Mouse (Mus musculus) ES-Bruce4 (cell line): ENCODE data around the gene Xntrpc. TPM values are rescaled to one million over a fixed set of nuclear protein-coding genes. Genes with fewer than 3 reads are reported as not detected.
"Not testable (repeated sequence)": the region's sequence is repeated elsewhere in the genome, so short reads cannot be mapped to it uniquely, and the experiment has no call there.

Experiments
- H3K27ac ChIP-seq: 2 replicates; pipeline ENCODE4 v1.5.1; 2012; ENCODE audit warnings: low read length, inconsistent platforms; ENCODE audit not compliant: insufficient read depth
- H3K27me3 ChIP-seq: 2 replicates; pipeline ENCODE4 v1.6.1; 2012; ENCODE audit warnings: mild to moderate bottlenecking, low read length, inconsistent platforms; ENCODE audit not compliant: control insufficient read depth, poor library complexity, insufficient read depth, severe bottlenecking
- H3K36me3 ChIP-seq: 2 replicates; pipeline ENCODE4 v1.6.1; 2012; ENCODE audit warnings: inconsistent platforms, mild to moderate bottlenecking, low read length, moderate library complexity; ENCODE audit not compliant: control insufficient read depth, poor library complexity, insufficient read depth, severe bottlenecking
- H3K4me1 ChIP-seq: one replicate; pipeline ENCODE4 v1.8.1; 2011; ENCODE audit warnings: low read length; ENCODE audit not compliant: control insufficient read depth, insufficient read depth
- H3K4me3 ChIP-seq: 2 replicates; pipeline ENCODE4 v1.5.1; 2011; ENCODE audit warnings: low read depth, mild to moderate bottlenecking, low read length
- H3K9ac ChIP-seq: 2 replicates; pipeline ENCODE4 v1.6.1; 2012; ENCODE audit warnings: low read depth, mild to moderate bottlenecking, inconsistent platforms; ENCODE audit not compliant: poor library complexity, severe bottlenecking
- H3K9me3 ChIP-seq: replicated peaks from 2 replicates; pipeline ENCODE4 v1.6.1; 2012; ENCODE audit warnings: mild to moderate bottlenecking, low read length, inconsistent platforms; ENCODE audit not compliant: control insufficient read depth, poor library complexity, insufficient read depth, severe bottlenecking
- CTCF ChIP-seq: IDR thresholded peaks from one replicate; pipeline ENCODE4 v1.8.1; 2011; ENCODE audit warnings: low read depth, low read length
- EP300 ChIP-seq: IDR thresholded peaks from 2 replicates; pipeline ENCODE4 v1.6.1; 2011; ENCODE audit warnings: low read depth, low read length; ENCODE audit not compliant: insufficient read depth
- POLR2A ChIP-seq: IDR thresholded peaks from one replicate; pipeline ENCODE4 v1.8.1; 2011; ENCODE audit warnings: low read length; ENCODE audit not compliant: insufficient read depth
- polyA plus RNA-seq: library from polyadenylated mRNA; stranded (reverse); fragments of >200 nt; gene quantifications from 2 replicates; pipeline ENCODE4 v1.2.4, GENCODE M21; 2011; ENCODE audit warnings: low read depth; ENCODE audit not compliant: missing spikeins, insufficient read depth, insufficient read length

Xntrpc gene
- polyA plus RNA-seq, 1 experiment = 0.76 TPM

DNA sequence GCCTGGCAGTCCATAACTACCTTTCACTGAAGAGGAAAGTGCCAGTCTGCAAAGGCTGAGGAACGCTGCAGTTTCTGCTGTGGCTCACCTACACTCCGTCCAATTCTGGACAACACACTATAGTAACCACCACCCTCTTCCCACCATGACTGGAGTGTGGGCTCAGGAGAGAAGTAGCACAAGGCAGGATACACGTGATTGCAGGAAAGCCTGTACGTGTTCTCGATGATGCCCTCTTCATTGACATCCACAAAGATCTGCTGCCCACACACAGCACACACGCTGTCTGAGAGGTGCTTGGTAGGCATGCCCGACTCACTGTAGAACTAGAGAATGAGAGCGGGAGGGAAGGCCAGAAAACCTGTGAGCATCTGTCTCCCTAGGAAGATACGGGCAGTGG, 41.7 kb upstream of the Xntrpc start:
- Histone ChIP-seq H3K4me1 (no peaks in the 10 kb centered on the region), H3K9ac (no peak overlapping the region), H3K36me3 (peaks cover 20% of the 10 kb centered on the region; the same call in 1 of the 2 replicates), H3K27me3 (no peaks in the 10 kb centered on the region), H3K27ac (no peak overlapping the region), H3K4me3 (no peak overlapping the region), H3K9me3 (no peaks in the 10 kb centered on the region)
- TF ChIP-seq POLR2A = no peak
- TF ChIP-seq CTCF = no peak
- no peak for TF ChIP-seq EP300

GRCm38 (mm10) chr7:102025187-102026119, 40.1 kb upstream of the Xntrpc start:
- Histone ChIP-seq H3K4me1 (no peaks in the 10 kb centered on the region), H3K9ac (no peak overlapping the region), H3K36me3 (peaks cover 18% of the 10 kb centered on the region), H3K27me3 (no peaks in the 10 kb centered on the region), H3K4me3 (no peak overlapping the region), H3K9me3 (no peaks in the 10 kb centered on the region), H3K27ac (no peak overlapping the region)
- TF ChIP-seq EP300 = no peak

- Histone ChIP-seq H3K9ac (no peak overlapping the region), H3K27ac (no peak overlapping the region), H3K36me3 (peaks cover 45% of the 10 kb centered on the region), H3K4me1 (no peaks in the 10 kb centered on the region), H3K27me3 (no peaks in the 10 kb centered on the region), H3K9me3 (no peaks in the 10 kb centered on the region), H3K4me3 (no peak overlapping the region)
- TF ChIP-seq POLR2A (no peak), CTCF (no peak), EP300 (no peak)
Observed at GRCm38 (mm10) chr7:102034904-102035303, 30.6 kb upstream of the Xntrpc start.

GRCm38 (mm10) chr7:102035534-102035933, 30.0 kb upstream of the Xntrpc start:
- Histone ChIP-seq H3K27me3 (no peaks in the 10 kb centered on the region), H3K27ac (no peak overlapping the region), H3K4me1 (no peaks in the 10 kb centered on the region), H3K9ac (no peak overlapping the region), H3K9me3 (no peaks in the 10 kb centered on the region), H3K36me3 (peaks cover 45% of the 10 kb centered on the region), H3K4me3 (no peak overlapping the region)
- TF ChIP-seq EP300 (no peak), CTCF (no peak), POLR2A (no peak)

GRCm38 (mm10) chr7:102037318-102037717, 28.2 kb upstream of the Xntrpc start:
- Histone ChIP-seq H3K27ac (no peak overlapping the region), H3K27me3 (no peaks in the 10 kb centered on the region), H3K9me3 (no peaks in the 10 kb centered on the region), H3K9ac (no peak overlapping the region), H3K4me1 (no peaks in the 10 kb centered on the region), H3K36me3 (peaks cover 42% of the 10 kb centered on the region), H3K4me3 (no peak overlapping the region)
- no peak for TF ChIP-seq POLR2A
- TF ChIP-seq CTCF = no peak
- TF ChIP-seq EP300 = no peak

DNA sequence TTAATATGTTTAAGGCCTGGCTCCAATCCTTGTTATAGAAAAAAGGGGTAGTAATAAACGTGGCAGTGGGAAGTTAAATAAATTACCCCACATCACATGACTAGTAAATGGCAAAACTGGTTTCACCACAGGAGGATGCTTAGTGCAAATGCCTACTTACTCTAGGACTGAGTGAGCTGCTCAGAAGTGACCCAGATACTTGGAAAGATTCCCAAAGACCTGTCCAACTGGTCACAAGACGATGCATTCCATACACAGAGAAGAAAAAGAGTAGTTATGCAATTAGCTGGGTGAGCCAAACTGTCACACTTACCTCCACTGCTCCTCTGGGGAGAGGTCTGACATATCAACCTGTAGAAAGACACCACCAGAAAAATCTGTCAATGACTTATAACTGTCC, 23.2 kb upstream of the Xntrpc start:
- Histone ChIP-seq H3K27me3 (no peaks in the 10 kb centered on the region), H3K4me3 (no peak overlapping the region), H3K27ac (no peak overlapping the region), H3K36me3 (peaks cover 24% of the 10 kb centered on the region), H3K9ac (no peak overlapping the region), H3K9me3 (no peaks in the 10 kb centered on the region), H3K4me1 (no peaks in the 10 kb centered on the region)
- no peak for TF ChIP-seq EP300
- no peak for TF ChIP-seq CTCF
- no peak for TF ChIP-seq POLR2A

DNA sequence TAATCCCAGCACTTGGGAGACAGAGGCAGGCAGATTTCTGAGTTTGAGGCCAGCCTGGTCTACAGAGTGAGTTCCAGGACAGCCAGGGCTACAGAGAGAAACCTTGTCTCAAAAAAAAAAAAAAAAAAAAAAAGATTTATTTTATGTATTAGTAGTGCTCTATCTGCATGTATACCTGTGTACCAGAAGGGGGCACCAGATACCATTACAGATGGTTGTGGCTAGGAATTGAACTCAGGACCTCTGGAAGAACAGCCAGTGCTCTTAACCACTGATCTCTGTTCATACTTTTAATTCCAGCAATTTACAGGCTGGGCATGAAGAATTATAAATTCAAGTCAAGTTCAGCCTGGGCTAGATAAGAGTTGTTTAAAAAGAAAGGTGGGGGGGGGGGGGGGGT, 17.0 kb upstream of the Xntrpc start:
- H3K9ac ChIP-seq, H3K36me3 ChIP-seq, H3K4me3 ChIP-seq, H3K4me1 ChIP-seq, H3K27ac ChIP-seq, H3K9me3 ChIP-seq, H3K27me3 ChIP-seq: not testable (repeated sequence)
